Mouse (Mus musculus): Measurements from ENCODE around the gene Rpl14.

Gene Rpl14

DNA sequence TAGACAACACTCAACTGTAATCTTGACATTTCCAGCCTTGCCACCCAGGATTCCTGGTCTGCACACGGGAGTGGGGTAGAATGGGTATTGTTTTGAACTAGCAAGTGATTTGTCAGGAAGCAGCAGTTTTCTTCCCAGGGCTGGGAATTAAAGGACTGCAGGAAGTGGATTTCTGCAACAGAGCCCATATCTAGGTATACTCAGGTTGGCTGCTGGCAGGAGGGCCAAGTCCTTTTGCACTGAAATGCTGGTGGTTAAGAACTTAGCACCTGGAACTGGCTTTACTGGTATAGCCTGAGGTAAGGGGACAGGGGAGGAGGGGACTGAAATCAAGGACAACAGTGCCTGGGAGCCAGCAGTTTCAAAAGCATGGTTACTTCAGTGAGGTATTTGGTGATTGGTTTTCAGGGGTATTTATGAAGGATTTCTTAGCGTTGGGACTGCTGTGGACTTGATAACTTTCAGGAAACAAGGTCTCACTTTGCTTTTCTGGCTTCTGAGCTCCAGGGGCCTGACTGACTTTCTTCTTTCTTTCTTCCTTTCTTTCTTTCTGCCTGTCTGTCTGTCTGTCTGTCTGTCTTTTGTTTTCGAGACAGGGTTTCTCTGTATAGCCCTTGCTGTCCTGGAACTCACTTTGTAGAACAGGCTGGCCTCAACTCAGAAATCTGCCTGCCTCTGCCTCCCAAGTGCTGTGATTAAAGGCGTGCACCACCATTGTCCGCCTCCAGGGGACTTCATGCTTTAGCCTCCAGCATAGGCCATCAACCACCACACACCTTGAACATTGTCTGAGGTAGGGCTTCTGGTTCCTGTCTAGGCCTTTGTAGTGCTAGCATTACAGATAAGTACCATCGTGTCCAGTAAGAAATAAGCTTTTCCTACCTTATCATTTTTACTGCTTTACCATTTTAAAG lies 4.8 kb downstream of the Rpl14 start:
- no peak for DNase-seq

DNA sequence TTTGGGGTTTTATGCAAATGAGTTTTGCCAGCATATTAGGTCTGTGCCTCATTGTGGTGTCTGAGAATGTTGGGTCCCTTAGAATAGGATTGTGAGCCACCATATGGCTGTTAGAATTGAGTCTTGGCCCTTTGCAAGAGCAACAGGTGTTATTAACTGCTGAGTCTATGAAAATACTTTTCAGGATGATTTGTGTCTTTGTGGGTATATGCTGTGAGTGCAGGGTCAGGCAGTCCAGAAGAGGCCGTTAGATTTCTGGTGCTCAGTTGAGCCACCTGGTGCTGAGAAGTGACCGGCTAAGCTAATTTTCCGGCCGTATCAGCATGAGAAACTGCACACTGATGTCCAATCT lies 5.4 kb downstream of the Rpl14 start:
- DNase-seq = no peak

DNA sequence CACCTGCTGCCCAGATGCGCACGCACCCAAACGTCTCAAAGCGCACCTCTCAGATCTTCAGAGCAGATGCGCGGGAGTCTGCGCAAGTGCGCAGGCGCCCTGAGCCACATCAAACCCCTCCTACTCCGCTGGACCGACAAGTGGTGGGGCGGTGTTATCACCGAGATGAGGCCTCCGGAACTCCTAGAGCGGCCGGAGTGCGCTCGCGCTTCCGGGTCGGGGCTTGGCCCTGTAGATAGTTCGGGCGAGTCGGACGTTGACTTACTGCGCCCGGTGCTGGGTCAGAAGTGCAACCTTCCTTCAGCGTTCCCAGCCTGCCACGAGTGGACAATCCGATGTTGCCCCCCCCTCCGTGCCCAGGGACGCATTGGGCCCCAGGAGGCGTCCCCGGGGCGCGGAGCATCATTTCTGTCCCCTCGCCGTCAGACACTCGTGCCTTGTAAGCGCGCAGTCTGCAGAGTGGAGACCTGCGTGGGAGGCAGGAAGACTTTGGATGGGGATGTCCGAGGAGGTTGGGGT lies 5.9 kb downstream of the Rpl14 start:
- DNase-seq = peak; percentile 78

DNA sequence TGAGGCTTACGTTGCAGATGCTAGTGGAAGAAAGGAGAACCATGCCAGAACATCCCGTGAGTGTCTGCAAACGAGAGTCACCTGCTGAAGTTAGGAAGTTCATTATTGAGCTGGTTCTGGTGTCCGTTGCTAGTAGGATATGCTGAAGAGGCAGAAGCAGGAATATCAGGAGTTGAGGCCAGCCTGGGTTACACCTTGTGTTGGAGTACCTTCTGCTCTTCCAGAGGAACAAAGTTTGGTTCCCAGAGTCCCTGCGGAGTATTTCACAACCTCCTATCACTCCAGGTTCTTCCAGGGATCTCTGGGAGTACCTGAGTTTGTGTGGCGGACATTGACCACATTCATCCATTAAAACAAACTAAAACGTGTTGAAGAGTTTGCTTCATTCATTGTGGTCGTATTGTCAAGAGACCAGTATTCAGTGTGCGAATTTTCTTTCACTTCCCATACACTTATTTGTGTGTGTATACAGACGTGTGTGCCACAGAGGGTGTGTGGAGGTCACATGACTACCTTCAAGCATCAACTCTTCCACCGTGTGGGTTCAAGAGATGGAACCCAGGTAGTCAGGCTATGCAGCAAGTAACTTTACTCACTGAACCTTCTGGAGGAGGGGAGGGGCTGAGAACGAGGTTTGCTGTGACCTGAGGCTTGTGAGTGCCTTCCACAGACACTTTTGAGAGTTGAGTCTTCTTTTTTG lies 6.6 kb downstream of the Rpl14 start:
- no peak for DNase-seq

DNA sequence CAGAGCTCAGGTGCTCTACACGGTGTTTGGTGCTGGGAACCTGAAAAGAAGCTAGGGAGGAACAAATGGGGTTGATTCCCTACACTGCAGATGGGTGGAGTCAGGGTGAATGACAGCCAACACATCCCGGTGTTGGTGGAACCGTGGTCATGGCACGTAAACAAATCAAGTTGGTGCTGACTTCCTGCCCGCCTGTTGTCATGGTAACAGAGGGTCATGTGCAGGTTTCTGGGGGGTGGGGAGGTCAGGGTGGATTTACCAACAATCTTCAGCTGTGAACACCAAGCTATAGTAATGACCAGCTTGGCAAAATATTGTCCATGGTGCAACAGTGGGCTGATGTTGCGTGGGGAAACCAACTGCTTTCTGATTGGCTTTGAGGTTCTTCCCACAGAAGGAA lies 7.5 kb downstream of the Rpl14 start:
- no peak for DNase-seq

DNA sequence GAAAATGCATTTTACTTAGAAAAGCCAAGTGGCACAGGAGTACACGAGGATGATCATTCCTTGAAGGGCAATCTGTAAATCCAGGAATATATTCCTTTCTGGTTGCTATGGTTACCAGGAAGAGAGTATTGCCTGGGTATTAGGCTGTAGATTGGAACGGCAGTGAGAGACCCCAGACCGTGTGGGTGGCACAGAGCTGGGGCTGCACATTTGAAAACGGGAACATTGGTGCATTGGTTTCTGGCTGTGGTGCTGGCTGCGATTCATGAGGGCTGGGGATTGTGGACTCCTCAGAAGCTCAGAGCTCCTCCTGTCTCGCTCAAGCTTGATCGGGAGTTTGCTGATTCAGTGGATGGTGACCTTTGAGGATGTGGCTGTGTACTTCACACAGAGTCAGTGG lies 8.6 kb downstream of the Rpl14 start:
- no peak for DNase-seq

DNA sequence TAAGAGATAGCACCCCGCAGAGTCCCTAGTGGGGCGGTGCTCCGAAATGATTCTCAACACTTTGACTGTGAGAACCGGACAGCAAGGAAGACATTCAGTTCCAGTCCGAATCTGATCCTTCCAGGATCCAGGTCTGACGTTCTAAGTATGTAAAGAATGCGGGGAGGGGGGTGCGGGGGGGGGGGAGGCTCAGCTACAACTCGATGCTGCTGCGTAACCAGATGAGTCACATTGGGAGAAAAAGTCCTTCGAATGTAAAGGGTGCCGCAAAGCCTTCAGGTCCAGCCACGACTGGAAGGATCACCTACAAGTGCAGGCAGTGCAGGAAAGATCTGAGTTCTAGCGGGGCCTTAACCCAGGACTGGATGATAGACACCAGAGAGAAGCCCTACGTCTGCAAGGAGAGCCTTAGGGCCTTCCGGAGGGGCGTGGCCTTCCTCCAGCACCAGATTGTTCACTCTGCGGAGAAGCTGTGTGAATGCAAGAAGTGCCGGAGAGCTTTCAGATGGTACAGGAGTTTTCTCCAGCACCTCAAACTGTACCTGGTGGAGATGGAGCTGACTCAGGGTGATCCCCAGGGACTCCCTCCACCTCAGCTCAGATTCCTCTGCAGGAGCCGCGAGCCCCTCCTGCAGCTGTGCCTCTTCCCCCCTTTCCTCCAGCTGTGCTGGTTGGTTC lies 10.8 kb downstream of the Rpl14 start:
- DNase-seq = no peak

DNA sequence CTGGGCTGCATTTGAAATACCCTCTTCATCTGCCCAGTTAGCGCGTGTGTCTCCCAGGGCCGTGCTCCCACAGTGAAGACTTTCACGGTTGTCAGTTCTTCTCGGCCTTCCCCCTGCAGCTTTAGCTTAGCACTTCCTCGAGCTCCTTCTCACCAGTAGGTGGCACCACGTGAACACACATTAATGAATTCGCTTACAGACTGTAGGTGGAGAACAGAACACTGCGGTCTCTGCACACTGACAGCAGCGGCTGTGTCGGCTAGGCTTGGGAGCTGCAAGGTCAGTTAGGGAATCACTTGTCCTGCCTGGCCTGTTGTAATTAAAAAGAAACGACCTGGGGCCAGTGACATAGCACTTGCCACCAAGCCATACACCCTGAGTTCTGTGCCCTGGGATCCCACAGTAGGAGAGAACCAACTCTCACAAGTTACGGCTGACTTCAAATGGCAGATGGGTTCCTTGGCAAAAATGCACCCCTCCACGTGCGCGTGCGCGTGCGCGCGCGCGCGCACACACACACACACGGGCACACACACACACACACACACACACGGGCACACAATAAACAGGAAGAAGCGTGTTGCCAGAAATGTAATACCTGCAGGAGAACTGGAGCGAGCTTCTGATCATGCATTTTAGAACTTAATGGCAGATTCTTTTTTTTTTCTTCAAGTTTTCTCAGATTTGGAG lies 11.5 kb downstream of the Rpl14 start:
- DNase-seq = peak; percentile 88

DNA sequence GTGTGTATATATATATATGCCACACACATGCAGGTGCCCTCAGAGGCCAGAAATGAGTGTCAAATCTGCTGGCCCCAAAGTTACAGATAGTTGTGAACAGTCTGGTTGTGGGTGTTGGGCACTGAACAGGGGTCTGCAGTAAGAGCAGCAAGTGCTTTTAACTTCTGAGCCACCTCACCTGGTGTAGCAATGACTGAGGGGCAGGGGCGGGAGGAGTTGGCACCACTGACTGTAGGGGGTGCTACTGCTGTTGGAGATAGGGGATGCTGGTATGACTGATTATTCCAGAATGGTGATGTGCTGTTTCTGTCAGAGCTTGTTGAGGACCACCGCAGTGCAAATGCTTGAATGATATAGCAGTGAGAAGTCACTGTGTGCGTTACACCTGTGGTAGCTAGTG lies 12.1 kb downstream of the Rpl14 start:
- DNase-seq = no peak

DNA sequence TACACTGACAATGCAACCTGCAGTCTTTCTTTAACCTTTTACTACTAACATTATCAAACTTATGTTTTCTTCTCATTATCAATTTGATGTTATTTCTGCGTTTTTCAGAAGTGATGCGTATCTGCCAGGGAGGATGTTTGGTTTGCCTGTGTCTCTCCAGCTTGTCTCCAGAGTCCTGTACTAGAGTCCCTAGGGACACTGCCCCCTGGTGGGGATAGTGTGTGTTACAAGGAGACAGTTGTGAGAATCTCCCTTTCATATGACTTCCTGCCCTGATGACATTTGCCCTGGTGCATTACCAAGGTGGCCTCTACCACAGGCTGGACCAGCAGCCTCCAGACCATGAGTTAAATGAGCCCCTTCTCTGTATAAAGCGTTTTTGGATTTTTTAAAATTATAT lies 15.3 kb downstream of the Rpl14 start:
- DNase-seq = peak; percentile 83

DNA sequence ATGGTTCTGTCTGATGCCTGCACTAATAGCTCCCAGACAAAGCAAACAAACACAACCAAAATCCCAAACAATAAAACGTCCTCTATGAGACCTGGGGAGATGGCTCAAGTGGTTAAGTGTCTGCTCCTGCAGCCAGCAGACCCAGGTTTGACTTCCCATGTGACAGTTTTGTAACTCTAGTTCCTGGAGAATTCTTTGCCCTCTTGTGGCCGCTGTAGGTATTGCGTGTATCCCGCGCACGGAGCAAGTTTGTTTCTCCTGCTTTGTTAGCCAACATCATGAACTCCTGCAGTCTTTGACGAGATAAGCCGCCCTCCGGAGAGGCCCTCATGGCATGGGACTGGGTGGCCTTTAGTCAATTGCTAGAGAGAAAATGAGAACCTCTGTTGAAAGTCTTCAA lies 20.2 kb downstream of the Rpl14 start:
- peak; percentile 82 for DNase-seq

DNA sequence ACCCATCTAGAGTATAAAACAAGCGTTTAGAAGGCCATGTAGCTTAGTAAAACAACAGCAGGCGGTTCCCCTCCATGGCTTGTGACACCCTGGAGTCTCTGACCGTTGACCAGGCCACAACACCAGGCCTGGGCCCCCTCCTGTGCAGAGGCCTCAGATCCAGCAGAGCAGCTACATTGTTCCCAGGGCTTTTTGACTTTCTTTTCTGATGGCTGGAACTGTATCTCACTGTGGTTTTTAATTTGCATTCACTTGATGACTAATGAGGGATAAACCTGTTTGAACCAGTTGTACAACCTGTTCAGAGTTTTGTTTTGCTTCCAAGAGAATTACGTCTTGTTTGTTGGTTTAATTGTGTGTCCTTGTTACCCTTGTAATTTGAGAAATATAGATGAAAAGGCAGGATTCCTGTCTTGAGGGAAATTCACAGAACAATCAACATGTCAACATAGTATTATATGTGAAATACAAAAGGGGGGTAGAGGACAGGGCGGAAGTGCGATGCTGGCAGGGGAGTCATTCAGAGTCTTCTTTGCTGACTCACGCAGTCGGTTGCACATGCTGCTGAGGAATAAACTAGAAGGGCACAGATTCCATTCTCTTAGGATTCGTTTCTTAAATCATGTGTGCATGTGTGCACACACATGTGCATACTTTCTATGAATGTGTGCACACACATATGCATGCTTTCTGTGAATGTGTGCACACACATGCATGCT lies 22.3 kb downstream of the Rpl14 start:
- DNase-seq = no peak

DNA sequence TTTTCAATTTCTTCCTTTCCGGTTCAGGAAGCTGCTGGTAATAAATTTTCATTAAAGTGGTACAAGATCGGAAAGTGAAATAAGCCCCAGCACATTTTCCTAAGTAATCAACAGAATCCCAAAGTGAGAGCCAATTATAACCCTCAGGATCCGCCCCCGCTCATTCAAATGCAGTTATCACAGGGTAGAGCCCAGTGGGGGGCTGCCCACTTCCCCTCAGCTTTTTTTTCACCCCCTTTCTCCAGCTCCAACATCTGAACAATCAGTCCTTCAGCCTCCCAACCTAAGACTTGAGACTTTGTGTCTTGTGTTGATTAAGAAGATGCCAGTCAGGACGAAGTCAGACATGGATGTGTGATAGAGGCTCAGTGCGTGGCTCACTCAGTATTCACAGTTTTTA lies 23.6 kb downstream of the Rpl14 start:
- no peak for DNase-seq

DNA sequence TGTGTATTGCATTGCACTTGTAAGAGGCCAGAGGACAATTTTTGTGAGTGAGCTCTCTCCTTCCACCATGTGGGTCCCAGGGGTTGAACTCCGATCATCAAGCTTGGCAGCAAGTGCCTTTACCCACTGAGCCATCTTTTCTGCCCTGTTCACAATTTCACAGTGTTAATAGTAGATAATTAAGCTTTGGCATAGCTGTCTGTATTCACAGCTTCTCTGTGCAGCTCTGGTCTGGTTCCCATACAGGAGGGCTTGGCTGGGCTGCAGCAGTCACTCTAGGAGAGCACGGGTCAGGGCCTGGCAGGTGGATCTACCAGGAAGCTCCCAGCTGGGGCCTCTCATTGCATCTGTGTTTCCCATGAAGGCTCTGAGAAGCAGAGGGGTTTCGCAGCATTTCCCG lies 24.1 kb downstream of the Rpl14 start:
- no peak for DNase-seq

DNA sequence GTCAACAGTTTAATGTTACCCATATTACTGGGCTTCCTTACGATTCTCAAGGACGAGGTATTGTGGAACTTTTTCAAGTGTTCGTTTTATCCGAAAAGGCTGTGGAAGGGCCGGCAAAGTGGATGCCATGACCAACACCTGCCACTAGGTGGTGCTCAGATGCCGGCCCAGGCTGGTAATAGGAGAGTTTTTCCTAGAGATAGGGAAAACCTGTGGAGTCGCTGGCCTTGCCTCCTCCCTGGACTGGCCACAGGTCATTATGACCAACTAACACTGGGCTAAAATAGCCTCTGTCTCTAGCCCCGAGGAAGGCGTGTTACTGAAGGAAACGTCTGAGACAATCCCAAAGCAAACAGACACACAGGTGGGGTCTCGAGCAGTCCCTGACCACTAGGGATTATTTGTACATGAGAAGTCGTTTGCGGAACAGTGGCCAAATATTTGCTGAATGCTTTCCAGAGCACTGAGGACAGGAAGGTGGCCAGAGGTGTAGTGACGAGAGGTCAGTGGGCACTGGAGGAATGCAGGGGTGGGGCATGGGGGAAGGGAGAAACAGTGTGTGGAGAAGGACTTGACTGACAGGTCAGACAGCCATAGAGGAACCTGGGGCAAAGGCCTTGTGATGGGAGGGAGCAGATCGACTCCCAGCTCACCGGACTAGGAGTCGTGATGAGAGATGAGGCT lies 30.4 kb downstream of the Rpl14 start:
- DNase-seq = peak; percentile 66

DNA sequence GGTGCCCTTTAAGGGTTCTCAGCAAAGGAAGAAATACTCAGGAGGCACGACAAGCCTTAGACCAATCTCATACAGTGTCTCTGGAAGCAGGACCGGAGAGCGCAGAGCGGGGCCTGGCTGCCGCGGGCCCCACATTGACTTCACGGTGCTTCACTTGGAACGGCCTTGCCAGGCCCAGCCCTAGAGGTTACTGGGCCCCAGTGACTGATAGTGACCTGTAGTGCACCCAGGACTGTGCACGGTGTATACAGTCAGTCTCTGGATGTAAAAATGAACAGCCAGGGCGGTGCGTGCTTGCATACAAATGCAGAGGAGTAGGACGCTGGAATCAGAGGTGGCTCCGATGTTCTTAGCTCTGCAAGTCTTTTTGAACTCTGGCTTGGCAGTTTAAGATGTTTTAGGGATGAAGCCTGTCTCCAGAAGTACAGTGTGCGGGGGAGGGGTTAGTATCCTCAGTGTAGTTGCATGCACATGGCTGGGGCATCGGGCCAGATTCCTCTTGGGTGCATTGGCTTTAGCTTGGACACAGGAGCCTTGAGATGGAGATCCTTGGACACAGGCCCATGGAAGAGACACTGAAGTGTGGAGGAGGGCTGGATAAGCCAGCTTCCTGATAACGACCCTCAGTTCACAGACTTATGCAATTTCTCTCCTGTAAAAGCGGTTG lies 31.1 kb downstream of the Rpl14 start:
- DNase-seq = peak; percentile 50

DNA sequence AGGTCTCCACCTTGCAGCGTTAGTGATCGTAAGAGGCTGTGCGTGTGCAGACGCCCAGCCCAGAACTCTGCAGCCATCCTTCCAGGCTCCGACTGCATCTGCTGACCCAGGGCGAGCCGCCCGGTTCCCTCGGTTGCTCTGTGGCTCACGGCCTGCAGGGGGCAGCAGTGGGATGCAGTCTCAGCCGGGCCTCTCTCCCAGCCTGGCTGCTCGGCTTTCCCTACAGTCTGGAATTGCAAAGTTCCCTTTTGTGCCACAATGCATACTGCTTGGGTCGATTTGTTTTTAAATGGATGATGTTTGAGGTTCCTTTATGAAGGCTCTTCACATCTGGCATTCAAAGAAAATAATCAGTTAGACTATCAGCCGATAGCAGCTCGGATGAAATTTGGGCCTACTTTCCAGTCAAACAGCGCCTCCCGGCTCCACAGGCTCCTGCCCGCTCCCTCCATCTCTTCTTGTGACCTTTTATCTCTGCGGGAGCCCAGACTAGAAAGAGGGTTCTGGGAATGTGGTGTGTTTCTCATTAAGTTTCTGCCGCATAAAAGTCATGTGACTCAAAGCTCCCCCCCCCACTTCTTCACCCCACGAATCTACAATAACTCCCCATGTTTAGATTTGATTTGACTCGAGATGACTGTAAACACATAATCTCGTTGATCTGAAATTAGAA lies 31.7 kb downstream of the Rpl14 start:
- DNase-seq = peak; percentile 86

DNA sequence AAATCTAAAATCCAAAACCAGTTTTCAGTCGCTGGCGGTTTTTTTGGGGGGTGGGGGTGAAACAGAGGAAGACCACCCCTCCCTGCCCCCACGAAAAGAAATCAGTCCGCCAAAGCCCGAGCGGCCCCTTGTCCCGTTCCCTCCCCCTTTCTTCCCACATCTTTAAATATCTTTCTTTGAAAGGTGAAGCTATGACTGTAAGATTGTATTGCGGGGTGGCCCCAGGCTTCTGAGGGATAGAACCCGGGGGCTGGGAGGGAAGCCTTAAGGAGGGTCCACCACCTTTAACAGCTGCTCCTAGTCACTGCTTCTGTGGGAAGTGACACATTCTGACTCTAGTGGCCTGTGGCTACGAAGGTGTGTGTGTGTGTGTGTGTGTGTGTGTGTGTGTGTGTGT lies 32.3 kb downstream of the Rpl14 start:
- DNase-seq = no peak

DNA sequence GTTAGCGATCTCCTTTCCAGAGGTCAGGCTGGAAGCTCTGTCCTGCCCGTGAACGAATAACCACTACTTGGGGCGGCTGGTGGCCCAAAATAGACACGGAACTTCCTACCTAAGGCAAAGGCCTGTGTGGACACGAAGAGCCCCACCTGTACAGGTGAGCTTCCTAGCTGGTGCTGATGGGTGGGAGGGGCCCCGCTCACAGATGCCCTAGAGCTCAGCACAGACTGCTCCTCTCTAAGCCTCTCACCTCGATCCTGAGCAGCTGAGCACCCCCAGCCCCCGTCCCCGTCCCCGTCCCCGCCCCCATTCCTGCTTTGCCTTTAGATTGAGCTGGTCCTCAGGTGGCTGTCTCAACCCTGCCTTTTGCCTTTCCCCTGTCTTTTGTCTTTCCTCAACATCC lies 32.7 kb downstream of the Rpl14 start:
- no peak for DNase-seq

DNA sequence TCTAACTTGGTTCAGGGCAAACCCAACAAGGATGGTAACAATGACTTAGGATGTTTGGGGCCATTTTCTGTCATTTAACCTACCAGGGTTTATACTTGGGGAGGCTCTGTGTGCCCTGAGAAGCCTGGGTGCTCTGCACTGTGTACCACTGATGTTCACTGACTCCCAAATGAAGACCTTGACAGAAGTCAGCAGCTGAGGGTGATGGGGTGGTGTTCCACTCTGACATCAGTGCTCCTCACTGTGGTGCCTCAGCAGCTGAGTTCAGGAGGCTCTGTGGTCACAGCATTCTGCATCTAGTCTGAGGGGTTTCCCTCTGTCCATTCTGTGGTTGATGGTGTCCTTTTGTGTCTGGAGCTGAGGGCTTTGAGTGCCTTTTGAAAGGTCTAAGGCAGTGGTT lies 39.8 kb downstream of the Rpl14 start:
- no peak for DNase-seq

DNA sequence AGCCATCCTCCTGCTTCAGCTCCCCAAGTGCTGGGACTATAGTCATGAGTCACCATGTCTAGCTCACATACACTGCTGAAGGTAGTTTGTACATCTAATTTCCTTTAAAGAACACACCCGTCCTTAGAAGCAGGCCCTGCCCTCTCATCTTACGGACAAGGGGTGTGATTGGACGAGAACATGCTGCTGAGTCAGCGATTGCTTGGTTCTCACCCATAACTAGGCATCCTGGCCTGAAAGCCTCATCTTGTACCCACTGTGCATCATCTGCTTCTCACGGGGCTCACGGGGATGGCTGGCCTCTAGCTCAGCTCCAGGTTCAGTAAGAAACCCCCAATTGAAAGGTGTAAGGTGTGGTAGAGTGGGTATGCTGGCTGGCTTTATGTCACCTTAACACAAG lies 42.8 kb downstream of the Rpl14 start:
- DNase-seq = no peak
